Mouse (Mus musculus) hindbrain, postnatal 0 days (tissue): Measurements from ENCODE around the gene E130311K13Rik. TPM values are rescaled to one million over a fixed set of nuclear protein-coding genes. Genes with fewer than 3 reads are reported as not detected.

ENCODE experiments used
- ATAC-seq: fragments of 200-750 bp; cut with Nextera tagmentation; 2 replicates; pipeline ENCODE4 v1.8.0; 2017; ENCODE audit warnings: mild to moderate bottlenecking, moderate TSS enrichment, moderate library complexity
- DNase-seq: peaks from one replicate; pipeline ENCODE4 v3.0.0-alpha.2; 2015; ENCODE audit warnings: low spot score
- H3K27ac ChIP-seq: fragments of 300-500 bp; sonication (generic); 2 replicates; pipeline ENCODE4 v1.5.1; 2014; ENCODE audit warnings: mild to moderate bottlenecking
- H3K27me3 ChIP-seq: fragments of 300-500 bp; sonication (generic); 2 replicates; pipeline ENCODE4 v1.6.1; 2014; ENCODE audit warnings: low read length, mixed read lengths; ENCODE audit not compliant: insufficient read depth
- H3K36me3 ChIP-seq: fragments of 300-500 bp; sonication (generic); 2 replicates; pipeline ENCODE4 v1.6.1; 2014; ENCODE audit warnings: low read length, mixed read lengths; ENCODE audit not compliant: insufficient read depth
- H3K4me1 ChIP-seq: fragments of 300-500 bp; sonication (generic); 2 replicates; pipeline ENCODE4 v1.6.1; 2014; ENCODE audit warnings: antibody characterized with exemption, low read length, mixed read lengths; ENCODE audit not compliant: insufficient read depth
- H3K4me2 ChIP-seq: fragments of 300-500 bp; sonication (generic); 2 replicates; pipeline ENCODE4 v1.6.1; 2014; ENCODE audit warnings: low read depth, mild to moderate bottlenecking, low read length, moderate library complexity, mixed read lengths
- H3K4me3 ChIP-seq: fragments of 300-500 bp; sonication (generic); 2 replicates; pipeline ENCODE4 v1.5.1; 2014; ENCODE audit warnings: low read length
- H3K9ac ChIP-seq: fragments of 300-500 bp; sonication (generic); replicated peaks from 2 replicates; pipeline ENCODE4 v1.6.1; 2014; ENCODE audit warnings: mild to moderate bottlenecking, low read length, moderate library complexity, mixed read lengths
- H3K9me3 ChIP-seq: fragments of 300-500 bp; sonication (generic); 2 replicates; pipeline ENCODE4 v1.6.1; 2016; ENCODE audit warnings: low read length, mixed read lengths
- CTCF ChIP-seq: IDR thresholded peaks from 2 replicates; pipeline ENCODE4 v1.5.1; 2016; ENCODE audit warnings: antibody characterized with exemption, control low read depth, low read depth
- WGBS: fragments of 180-500 bp; shearing (Covaris S2); extraction: QIAGEN DNeasy Blood & Tissue Kit; methylation state at CpG from one replicate; pipeline ENCODE4 v1.1.7; 2014; 5-methylcytosine and 5-hydroxymethylcytosine counted together
- polyA plus RNA-seq: library from polyadenylated mRNA; unstranded; fragments of >200 nt; fragmentation: Nextera tagmentation; extraction: Ambion mirVana; gene quantifications from 2 replicates; pipeline ENCODE4 v1.2.1, GENCODE M21; 2015
- total RNA-seq: library from RNA; depleted of rRNA; stranded (reverse); fragments of >200 nt; gene quantifications from 2 replicates; pipeline ENCODE4 v1.2.3, GENCODE M21; 2014

E130311K13Rik gene
- total and polyA plus RNA-seq, 2 experiments from 2014 or later: 6.4 to 10.9 TPM

DNA sequence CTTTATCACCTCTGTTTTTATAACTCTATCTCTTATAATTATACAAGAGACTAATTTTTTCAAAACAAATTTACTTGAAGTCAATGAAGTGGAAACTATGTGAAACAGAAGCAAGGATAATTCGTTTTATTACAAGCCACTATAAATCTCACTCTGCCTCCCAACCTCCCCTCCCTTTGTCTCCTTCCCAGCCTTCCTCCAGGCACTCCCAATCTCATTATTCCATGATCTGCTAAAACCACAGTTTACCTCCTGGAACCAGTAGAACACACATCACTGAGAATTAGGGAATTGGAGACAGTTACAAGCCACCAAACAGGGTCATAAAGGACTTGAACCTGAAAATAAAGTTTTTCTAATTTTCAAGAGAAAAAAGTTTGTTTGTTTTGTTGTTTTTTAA, 32.1 kb downstream of the E130311K13Rik start:
- no peaks in the 10 kb centered on the region for H3K27me3 ChIP-seq
- no peak overlapping the region for H3K9ac ChIP-seq
- peak overlapping the region; percentile 98; the same call in 1 of the 2 replicates for H3K4me2 ChIP-seq
- 0 out of 2 replicates have a peak, but pooled peaks cover 6% of the 10 kb centered on the region for H3K4me1 ChIP-seq
- TF ChIP-seq CTCF: no peak
- H3K36me3 ChIP-seq: no peaks in the 10 kb centered on the region
- H3K27ac ChIP-seq: no peak overlapping the region
- 6% methylated on average over 1 of the region's 1 CpGs for WGBS
- H3K4me3 ChIP-seq: 0 out of 2 replicates have a peak overlapping the region, but pooled peaks have one; percentile 85
- no peaks in the 10 kb centered on the region for H3K9me3 ChIP-seq
- DNase-seq (no peak), ATAC-seq (no peak)

DNA sequence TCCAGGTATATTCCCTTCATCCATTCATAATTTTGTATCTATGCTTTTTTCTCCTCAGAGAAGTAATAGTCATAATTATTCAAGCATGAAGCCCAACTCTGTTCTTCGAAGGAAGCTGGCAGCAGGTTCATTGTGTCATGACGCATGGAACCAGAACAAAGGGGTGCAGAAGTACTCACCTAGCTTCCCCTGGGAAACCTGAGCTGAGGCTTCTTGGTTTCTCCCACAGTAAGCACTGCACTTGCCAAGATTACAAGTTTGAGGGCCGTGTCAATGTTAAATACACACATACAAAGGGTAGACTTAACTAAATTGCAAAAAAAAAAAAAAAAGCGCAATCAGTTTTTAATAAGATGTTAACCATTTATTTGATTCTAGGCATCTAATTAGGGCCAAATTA, 33.0 kb downstream of the E130311K13Rik start:
- H3K27me3 ChIP-seq: no peaks in the 10 kb centered on the region
- TF ChIP-seq CTCF: no peak
- 49% methylated on average over 4 of the region's 4 CpGs for WGBS
- H3K9me3 ChIP-seq: no peaks in the 10 kb centered on the region
- no peak overlapping the region for H3K4me3 ChIP-seq
- H3K4me1 ChIP-seq: 0 out of 2 replicates have a peak, but pooled peaks cover 6% of the 10 kb centered on the region
- ATAC-seq: no peak
- H3K36me3 ChIP-seq: no peaks in the 10 kb centered on the region
- no peak overlapping the region for H3K9ac ChIP-seq
- no peak overlapping the region for H3K4me2 ChIP-seq
- no peak overlapping the region for H3K27ac ChIP-seq
- DNase-seq: no peak

DNA sequence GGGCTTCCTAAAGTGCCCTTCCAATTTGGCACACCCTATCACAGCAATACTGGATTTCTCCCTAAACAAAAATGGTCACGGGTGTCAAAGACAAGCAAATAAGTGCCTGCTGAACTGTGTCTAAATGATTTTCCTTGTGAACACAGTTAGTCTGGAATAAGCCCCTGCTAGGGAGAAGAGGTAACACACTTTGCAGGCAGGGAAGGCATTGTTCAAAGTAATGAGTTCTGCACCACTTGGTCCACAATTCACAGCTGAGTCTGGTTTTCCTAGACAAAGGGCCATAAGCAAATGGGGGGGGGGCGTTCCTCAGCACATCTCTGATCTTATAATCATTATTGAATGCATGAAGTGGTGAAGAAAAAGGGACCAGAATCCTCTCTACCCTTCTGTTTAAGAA, 33.5 kb downstream of the E130311K13Rik start:
- WGBS: 21% methylated on average over 2 of the region's 2 CpGs

DNA sequence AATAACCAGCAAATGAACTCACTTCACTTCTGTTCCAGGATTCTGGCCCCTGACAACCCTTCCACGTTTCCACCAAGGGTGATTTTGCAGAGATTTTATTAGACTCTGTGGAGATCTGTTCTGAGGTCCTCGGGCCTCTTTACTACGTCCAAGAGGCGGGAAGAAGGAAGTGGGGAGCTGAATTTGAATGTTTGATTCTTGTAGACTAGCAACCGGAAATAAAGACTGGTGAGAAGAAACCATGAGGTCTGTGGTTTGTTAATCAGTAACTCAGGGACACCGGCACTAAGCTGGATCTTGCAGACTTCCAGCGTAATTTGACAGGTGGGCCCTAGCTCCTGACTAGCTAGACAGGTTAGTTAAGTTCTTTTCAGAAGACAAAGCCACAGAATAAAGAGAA, 35.6 kb downstream of the E130311K13Rik start:
- no peak for DNase-seq
- H3K9ac ChIP-seq: no peak overlapping the region
- H3K4me1 ChIP-seq: 0 out of 2 replicates have a peak, but pooled peaks cover 6% of the 10 kb centered on the region
- no peak for ATAC-seq
- no peaks in the 10 kb centered on the region for H3K9me3 ChIP-seq
- no peak for TF ChIP-seq CTCF
- 55% methylated on average over 7 of the region's 7 CpGs for WGBS
- H3K4me3 ChIP-seq: no peak overlapping the region
- no peaks in the 10 kb centered on the region for H3K27me3 ChIP-seq
- no peak overlapping the region for H3K27ac ChIP-seq
- no peaks in the 10 kb centered on the region for H3K36me3 ChIP-seq
- H3K4me2 ChIP-seq: no peak overlapping the region

More for the DNA sequence above, 33.5 kb downstream of the E130311K13Rik start:
- DNase-seq (no peak), ATAC-seq (no peak)
- no peak for TF ChIP-seq CTCF
- Histone ChIP-seq H3K27me3 (no peaks in the 10 kb centered on the region), H3K4me3 (no peak overlapping the region), H3K4me1 (0 out of 2 replicates have a peak, but pooled peaks cover 6% of the 10 kb centered on the region), H3K4me2 (no peak overlapping the region), H3K36me3 (no peaks in the 10 kb centered on the region), H3K9me3 (no peaks in the 10 kb centered on the region), H3K27ac (no peak overlapping the region), H3K9ac (no peak overlapping the region)

DNA sequence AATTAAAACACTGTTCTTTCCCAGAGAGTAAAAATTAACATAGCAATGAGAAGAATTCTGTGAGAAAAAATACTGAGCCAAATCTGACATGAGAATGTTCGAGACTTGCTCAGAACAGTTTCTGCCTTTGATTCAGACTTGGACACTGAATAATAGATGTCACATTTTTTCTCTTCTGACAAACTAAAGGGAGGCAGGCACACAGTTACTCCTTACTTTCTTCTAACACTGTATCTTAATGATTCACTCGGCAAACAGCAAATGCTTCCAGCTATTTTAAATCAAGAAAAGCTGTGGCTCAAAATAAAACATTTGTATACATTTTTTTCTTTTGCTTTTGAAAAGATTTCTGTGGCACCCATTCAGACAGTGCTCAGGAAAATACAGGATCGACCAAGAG, 37.1 kb downstream of the E130311K13Rik start:
- no peak for TF ChIP-seq CTCF
- Histone ChIP-seq H3K27me3 (no peaks in the 10 kb centered on the region), H3K27ac (no peak overlapping the region), H3K36me3 (no peaks in the 10 kb centered on the region), H3K4me3 (no peak overlapping the region), H3K9me3 (no peaks in the 10 kb centered on the region), H3K4me2 (no peak overlapping the region), H3K9ac (no peak overlapping the region), H3K4me1 (no peaks in the 10 kb centered on the region)
- ATAC-seq: no peak
- DNase-seq: no peak
- WGBS: 40% methylated on average over 3 of the region's 3 CpGs

DNA sequence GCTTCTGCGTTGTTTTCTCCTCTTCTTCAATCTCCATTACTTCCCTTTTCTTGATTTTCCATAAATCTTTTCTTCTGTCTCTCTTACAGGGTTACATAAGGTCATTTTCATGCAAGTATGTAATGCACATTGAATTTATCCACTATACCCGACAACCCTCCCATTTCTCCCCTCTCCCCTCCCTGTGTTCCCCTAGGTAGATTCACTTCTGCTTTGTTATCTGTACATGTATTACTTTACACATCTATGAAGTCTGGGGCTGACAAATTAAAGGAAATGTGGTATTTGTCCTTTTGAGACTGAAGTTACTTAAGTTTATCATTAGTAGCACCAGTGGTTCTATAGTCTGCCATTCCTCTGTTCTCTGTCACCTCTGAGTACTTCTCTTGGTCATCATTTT, 48.2 kb downstream of the E130311K13Rik start:
- DNase-seq: no peak
- H3K9ac ChIP-seq: no peak overlapping the region
- no peak for ATAC-seq
- H3K4me1 ChIP-seq: no peaks in the 10 kb centered on the region; the same call in 1 of the 2 replicates
- H3K9me3 ChIP-seq: no peaks in the 10 kb centered on the region
- no peak overlapping the region for H3K27ac ChIP-seq
- H3K4me2 ChIP-seq: no peak overlapping the region
- H3K4me3 ChIP-seq: no peak overlapping the region
- no peaks in the 10 kb centered on the region for H3K36me3 ChIP-seq
- TF ChIP-seq CTCF: no peak
- 93% methylated on average over 2 of the region's 2 CpGs for WGBS
- no peaks in the 10 kb centered on the region for H3K27me3 ChIP-seq

DNA sequence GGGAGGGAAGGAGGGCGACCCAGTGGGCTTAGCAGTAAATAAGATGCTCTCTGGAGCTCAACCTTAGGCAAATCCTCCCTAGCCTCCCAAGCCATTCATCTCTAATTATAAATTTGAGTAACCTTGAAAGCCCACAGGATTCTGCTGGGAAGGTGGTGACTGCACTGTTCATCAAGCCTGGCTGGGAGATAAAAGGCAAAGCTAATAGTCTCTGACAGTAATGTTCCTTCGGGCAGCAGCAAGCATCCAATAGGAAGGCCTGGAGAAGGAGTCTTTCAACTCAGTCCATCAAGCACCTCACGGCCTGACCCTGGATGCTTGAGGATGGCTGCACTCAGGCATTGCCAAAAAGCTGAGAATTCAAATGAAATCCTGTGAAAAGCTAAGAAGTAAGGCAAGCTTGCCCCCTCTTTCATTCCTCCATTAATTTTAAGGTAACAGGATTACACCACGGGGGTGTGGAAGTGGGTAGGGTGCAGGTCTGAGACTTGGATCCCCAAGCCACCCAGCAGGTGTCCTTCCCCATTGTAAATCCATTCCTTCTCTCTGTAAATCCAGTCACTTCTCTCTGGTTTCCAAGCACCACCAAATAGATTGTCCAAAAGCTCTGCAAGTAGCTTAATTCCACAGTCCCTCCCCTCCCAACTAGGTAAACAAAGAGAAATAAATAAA, 50.1 kb downstream of the E130311K13Rik start:
- Histone ChIP-seq H3K27me3 (no peaks in the 10 kb centered on the region), H3K4me2 (no peak overlapping the region), H3K4me3 (no peak overlapping the region), H3K27ac (no peak overlapping the region), H3K4me1 (no peaks in the 10 kb centered on the region; the same call in 1 of the 2 replicates), H3K9ac (no peak overlapping the region), H3K36me3 (no peaks in the 10 kb centered on the region), H3K9me3 (no peaks in the 10 kb centered on the region)
- ATAC-seq: no peak
- no peak for TF ChIP-seq CTCF
- 41% methylated on average over 4 of the region's 4 CpGs for WGBS
- DNase-seq: no peak
